Mouse (Mus musculus) erythroblast, embryonic 14.5 days (primary cell): ENCODE measurements around the gene Tfcp2.

Experiments
- GATA1 ChIP-seq: IDR thresholded peaks from 2 replicates; pipeline ENCODE4 v1.6.1; 2012; ENCODE audit warnings: low read length, inconsistent platforms, mixed read lengths
- TAL1 ChIP-seq: IDR thresholded peaks from 3 replicates; pipeline ENCODE4 v1.6.1; 2012; ENCODE audit warnings: low read length, inconsistent platforms, mixed read lengths

GRCm38 (mm10) chr15:100541426-100541825 is 10.4 kb downstream of the Tfcp2 start:
- TF ChIP-seq GATA1 (no peak), TAL1 (no peak)
